Mouse (Mus musculus) central nervous system, embryonic 11.5 days (tissue): ENCODE measurements around the gene AF067061. TPM values are rescaled to one million over a fixed set of nuclear protein-coding genes. Genes with fewer than 3 reads are reported as not detected.

ENCODE experiments used
- polyA plus RNA-seq: library from polyadenylated mRNA; depleted of rRNA; stranded (reverse); fragments of >200 nt; gene quantifications from 2 replicates; pipeline ENCODE4 v1.2.3, GENCODE M21; 2012; rRNA removed

Gene AF067061
- not detected in 2 replicates for polyA plus RNA-seq

DNA sequence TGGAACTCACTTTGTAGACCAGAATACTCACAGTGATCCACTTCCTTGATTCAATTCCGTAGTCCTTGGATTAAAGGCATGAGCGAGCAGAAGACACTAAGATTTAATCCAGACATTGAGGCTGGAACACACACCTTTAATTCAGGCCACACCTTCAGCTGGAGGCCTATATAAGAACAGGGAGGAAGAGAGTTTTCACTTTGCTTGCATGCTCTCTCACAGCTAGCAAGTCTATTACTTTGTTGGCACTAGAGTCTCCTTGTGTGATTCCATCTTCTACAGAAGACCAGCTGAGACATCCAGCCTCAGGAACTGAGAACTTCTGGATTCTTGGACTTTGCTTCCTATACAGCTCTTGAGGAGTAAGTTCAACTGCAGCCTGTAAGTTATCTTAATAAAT is at the start of gene AF067061:
TSS of gene AF067061 (plus strand) at position 245 of the 400 bp plus-strand sequence.

GRCm38 (mm10) chr13:120215847-120216246 is 47.1 kb upstream of the AF067061 start, which contains the start of gene Gm21762:
Gene Gm21762 (minus strand): TSS chr13:120215947.

GRCm38 (mm10) chr13:120238811-120239210 is 24.1 kb upstream of the AF067061 start, which contains the start of gene Gm21731:
Gene Gm21731 (plus strand): TSS chr13:120239111.

DNA sequence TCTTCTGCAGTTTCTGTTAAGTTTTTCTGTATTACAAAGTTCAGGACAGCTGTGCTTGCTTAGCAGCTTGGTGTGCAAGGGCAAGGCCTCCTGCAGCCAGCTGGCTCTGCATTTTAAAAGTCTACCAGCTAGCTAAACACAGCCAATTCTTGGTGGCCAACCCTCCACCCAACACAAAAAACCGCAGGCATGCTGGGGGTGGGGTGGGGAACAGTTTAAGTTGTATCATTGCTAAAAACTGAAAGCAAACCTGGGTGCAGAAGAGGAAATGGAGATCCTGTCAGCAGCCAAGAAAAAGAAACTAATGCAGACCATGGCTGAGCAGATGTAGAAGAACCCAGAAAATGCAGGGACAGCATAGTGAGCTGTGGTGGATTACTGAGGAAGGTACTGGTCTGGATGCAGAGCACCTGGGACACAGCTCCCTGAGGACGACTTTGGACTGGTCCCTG is 37.1 kb downstream of the AF067061 start, which contains the start of gene BC147527:
TSS of gene BC147527 (plus strand) at position 402 of the 452 bp plus-strand sequence.

Other genes starting within 250 kb of the AF067061 start
- not detected in 2 replicates for gene Gm36079, start 236.1 kb upstream of the AF067061 start, polyA plus RNA-seq
- not detected in 2 replicates for gene Gm21188, start 210.9 kb upstream of the AF067061 start, polyA plus RNA-seq
- gene Gm20767, start 122.9 kb upstream of the AF067061 start, polyA plus RNA-seq: not detected in 2 replicates
- 0.36 TPM in 1 of 2 replicates, not detected in the other for gene Gm21818, start 90.7 kb upstream of the AF067061 start, polyA plus RNA-seq
- not detected in 2 replicates for gene Gm21762, start 47.2 kb upstream of the AF067061 start, polyA plus RNA-seq
- gene Gm21731, start 24.0 kb upstream of the AF067061 start, polyA plus RNA-seq: not detected in 2 replicates
- 0.08 and 0.21 TPM in 2 replicates for gene BC147527, start 37.3 kb downstream of the AF067061 start, polyA plus RNA-seq
- gene Tcstv3, start 53.8 kb downstream of the AF067061 start, polyA plus RNA-seq: not detected in 2 replicates